Mouse (Mus musculus): Measurements from ENCODE around the gene Nxph4. TPM values are rescaled to one million over a fixed set of nuclear protein-coding genes. Genes with fewer than 3 reads are reported as not detected.

Nxph4 gene
- polyA plus RNA-seq, 1 experiment from 2014 or later = 2.3 TPM

GRCm38 (mm10) chr10:127570384-127570783 is 36.0 kb upstream of the Nxph4 start:
- no peaks in the 10 kb centered on the region for H3K27me3 ChIP-seq (ENCODE audit: insufficient read depth, low read length)
- WGBS = 65% methylated on average over 6 of the region's 6 CpGs
- H3K9ac ChIP-seq (replicated peaks; ENCODE audit: low read length) = no peak overlapping the region
- no peak overlapping the region for H3K27ac ChIP-seq (ENCODE audit: low read length)
- H3K4me2 ChIP-seq (replicated peaks; ENCODE audit: low read depth, low read length) = no peak overlapping the region
- H3K4me3 ChIP-seq (ENCODE audit: low read length) = no peak overlapping the region
- peaks cover 48% of the 10 kb centered on the region for H3K36me3 ChIP-seq (ENCODE audit: insufficient read depth, low read length)
- H3K9me3 ChIP-seq (ENCODE audit: low read length) = no peaks in the 10 kb centered on the region
- H3K4me1 ChIP-seq (ENCODE audit: insufficient read depth, low read length) = peaks cover 4% of the 10 kb centered on the region; the same call in 1 of the 2 replicates
- ATAC-seq (ENCODE audit: low FRiP score, low TSS enrichment) = no peak

DNA sequence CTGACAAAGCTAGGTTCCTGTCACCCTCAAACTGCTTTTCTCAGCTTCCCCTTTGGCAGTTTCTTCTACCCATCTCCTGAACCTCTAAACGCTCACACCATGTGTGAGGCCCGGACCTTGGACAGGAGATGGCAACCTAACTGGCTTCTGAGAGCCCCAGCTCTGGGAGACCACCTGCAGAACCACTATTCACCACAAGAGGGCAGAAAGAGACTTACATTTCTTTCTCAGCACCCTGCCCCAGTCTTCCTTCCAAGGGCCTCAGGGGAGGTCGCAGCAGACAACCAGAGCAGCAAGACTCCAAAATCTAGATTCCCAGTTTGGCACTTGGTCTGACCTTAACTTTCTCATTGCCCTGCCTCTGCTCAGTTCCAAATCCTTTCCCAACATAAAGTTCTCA is 35.1 kb upstream of the Nxph4 start:
- H3K36me3 ChIP-seq (ENCODE audit: insufficient read depth, low read length) = peaks cover 40% of the 10 kb centered on the region
- H3K4me1 ChIP-seq (ENCODE audit: insufficient read depth, low read length) = peaks cover 6% of the 10 kb centered on the region; the same call in 1 of the 2 replicates
- H3K9me3 ChIP-seq (ENCODE audit: low read length) = no peaks in the 10 kb centered on the region
- WGBS = 30% methylated on average over 3 of the region's 3 CpGs
- H3K27ac ChIP-seq (ENCODE audit: low read length) = no peak overlapping the region
- H3K27me3 ChIP-seq (ENCODE audit: insufficient read depth, low read length) = no peaks in the 10 kb centered on the region
- no peak overlapping the region for H3K9ac ChIP-seq (replicated peaks; ENCODE audit: low read length)
- H3K4me2 ChIP-seq (replicated peaks; ENCODE audit: low read depth, low read length) = no peak overlapping the region
- peak; percentile 30; the same call in 1 of the 2 replicates for ATAC-seq (ENCODE audit: low FRiP score, low TSS enrichment)
- H3K4me3 ChIP-seq (ENCODE audit: low read length) = no peak overlapping the region

DNA sequence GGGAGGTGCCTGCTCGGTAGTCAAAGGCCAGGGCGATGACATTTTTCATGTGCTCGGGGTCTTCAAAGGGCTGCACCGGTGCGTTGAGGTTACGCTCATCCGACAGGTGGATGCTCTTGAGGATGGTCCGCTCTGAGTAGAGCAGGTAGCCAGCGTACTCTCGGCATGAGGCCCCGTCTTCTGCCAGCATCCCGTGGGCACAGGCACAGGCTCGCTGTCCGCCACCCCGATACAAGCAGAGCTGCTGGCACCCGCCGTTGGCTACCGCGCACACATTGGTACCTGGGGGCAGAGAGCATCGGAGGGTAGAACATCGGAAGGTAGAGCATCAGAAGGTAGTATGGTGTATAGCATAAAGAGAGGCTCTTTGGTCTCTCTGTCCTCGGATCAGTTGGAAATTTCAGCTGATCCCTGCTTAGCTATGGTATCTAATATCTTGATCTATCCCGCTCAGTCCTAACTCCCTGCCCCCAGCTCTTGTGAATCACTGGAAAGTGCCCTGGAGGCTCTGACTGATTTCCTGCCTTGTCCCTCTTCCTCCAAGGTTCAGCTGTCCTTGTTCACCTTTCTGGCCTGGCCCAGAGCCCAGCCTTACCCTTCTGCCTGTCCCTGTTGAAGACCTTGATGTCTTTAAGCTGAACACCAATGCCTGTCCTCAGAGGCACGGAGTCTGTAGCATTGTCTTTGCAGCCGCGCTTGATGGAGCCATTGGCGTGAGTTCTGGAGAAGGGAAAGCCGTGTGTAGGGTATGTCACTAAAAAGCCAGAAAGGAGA is 32.4 kb upstream of the Nxph4 start:
- Histone ChIP-seq H3K36me3 (ENCODE audit: insufficient read depth, low read length) (peaks cover 23% of the 10 kb centered on the region), H3K9me3 (ENCODE audit: low read length) (no peaks in the 10 kb centered on the region), H3K27me3 (ENCODE audit: insufficient read depth, low read length) (no peaks in the 10 kb centered on the region), H3K4me3 (ENCODE audit: low read length) (no peak overlapping the region), H3K4me1 (ENCODE audit: insufficient read depth, low read length) (peaks cover 21% of the 10 kb centered on the region), H3K4me2 (replicated peaks; ENCODE audit: low read depth, low read length) (no peak overlapping the region), H3K27ac (ENCODE audit: low read length) (no peak overlapping the region), H3K9ac (replicated peaks; ENCODE audit: low read length) (no peak overlapping the region)
- WGBS = 94% methylated on average over 28 of the region's 28 CpGs
- ATAC-seq (ENCODE audit: low FRiP score, low TSS enrichment) = no peak

DNA sequence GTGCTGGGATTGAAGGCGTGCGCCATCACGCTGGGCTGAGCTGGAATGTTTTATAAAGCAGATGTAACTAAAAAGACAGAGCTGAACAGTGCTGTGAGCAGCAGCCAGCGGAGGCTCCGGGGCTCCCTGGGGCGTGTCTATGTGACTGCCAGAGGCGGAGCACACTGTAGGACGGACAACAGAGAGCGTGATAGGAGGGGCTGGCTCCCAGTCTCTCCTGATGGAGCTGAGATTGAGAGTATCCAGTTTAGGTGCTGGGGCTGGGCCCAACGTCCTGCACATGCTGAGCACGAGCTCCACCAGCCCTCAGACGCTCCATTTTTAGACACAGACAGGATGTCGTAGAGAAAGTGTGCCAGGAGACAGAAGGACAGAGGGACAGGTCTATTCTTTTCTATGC is 29.9 kb upstream of the Nxph4 start:
- no peak overlapping the region; the same call in 1 of the 2 replicates for H3K4me2 ChIP-seq (replicated peaks; ENCODE audit: low read depth, low read length)
- ATAC-seq (ENCODE audit: low FRiP score, low TSS enrichment) = peak; percentile 82
- no peak overlapping the region for H3K9ac ChIP-seq (replicated peaks; ENCODE audit: low read length)
- WGBS = 38% methylated on average over 13 of the region's 13 CpGs
- peak overlapping the region; percentile 75 for H3K27ac ChIP-seq (ENCODE audit: low read length)
- peaks cover 31% of the 10 kb centered on the region for H3K36me3 ChIP-seq (ENCODE audit: insufficient read depth, low read length)
- no peaks in the 10 kb centered on the region for H3K9me3 ChIP-seq (ENCODE audit: low read length)
- H3K4me1 ChIP-seq (ENCODE audit: insufficient read depth, low read length) = peaks cover 21% of the 10 kb centered on the region
- H3K4me3 ChIP-seq (ENCODE audit: low read length) = no peak overlapping the region
- H3K27me3 ChIP-seq (ENCODE audit: insufficient read depth, low read length) = no peaks in the 10 kb centered on the region

DNA sequence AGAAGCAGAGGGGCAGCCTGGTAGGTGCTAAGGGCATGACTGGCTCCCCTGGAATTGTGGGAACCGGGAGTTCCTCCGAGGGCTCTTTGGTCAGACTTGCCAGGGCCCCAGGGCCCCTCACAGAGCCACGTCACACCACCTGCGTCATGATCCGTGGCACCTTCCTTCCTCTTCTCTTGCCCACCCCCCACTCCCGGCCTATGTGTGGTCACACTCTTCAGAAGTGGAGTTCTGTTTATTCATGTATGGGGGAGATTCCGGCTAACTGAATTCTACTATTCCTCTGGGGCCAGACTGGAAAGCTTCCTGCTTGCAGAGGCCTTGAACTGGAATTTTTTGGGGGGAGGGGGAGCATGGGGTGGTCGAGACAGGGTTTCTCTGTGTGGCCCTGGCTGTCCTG is 29.5 kb upstream of the Nxph4 start:
- H3K4me3 ChIP-seq (ENCODE audit: low read length) = no peak overlapping the region
- H3K36me3 ChIP-seq (ENCODE audit: insufficient read depth, low read length) = peaks cover 33% of the 10 kb centered on the region
- ATAC-seq (ENCODE audit: low FRiP score, low TSS enrichment) = peak; percentile 49
- no peak overlapping the region for H3K9ac ChIP-seq (replicated peaks; ENCODE audit: low read length)
- H3K27me3 ChIP-seq (ENCODE audit: insufficient read depth, low read length) = no peaks in the 10 kb centered on the region
- peaks cover 21% of the 10 kb centered on the region for H3K4me1 ChIP-seq (ENCODE audit: insufficient read depth, low read length)
- H3K9me3 ChIP-seq (ENCODE audit: low read length) = no peaks in the 10 kb centered on the region
- H3K4me2 ChIP-seq (replicated peaks; ENCODE audit: low read depth, low read length) = no peak overlapping the region
- 53% methylated on average over 8 of the region's 8 CpGs for WGBS
- H3K27ac ChIP-seq (ENCODE audit: low read length) = peak overlapping the region; percentile 75

- H3K27me3 ChIP-seq (ENCODE audit: insufficient read depth, low read length) = no peaks in the 10 kb centered on the region
- H3K36me3 ChIP-seq (ENCODE audit: insufficient read depth, low read length) = peaks cover 48% of the 10 kb centered on the region
- H3K9ac ChIP-seq (replicated peaks; ENCODE audit: low read length) = no peak overlapping the region
- H3K9me3 ChIP-seq (ENCODE audit: low read length) = no peaks in the 10 kb centered on the region
- peaks cover 21% of the 10 kb centered on the region for H3K4me1 ChIP-seq (ENCODE audit: insufficient read depth, low read length)
- H3K4me2 ChIP-seq (replicated peaks; ENCODE audit: low read depth, low read length) = no peak overlapping the region
- H3K4me3 ChIP-seq (ENCODE audit: low read length) = no peak overlapping the region
- H3K27ac ChIP-seq (ENCODE audit: low read length) = no peak overlapping the region
- no peak for ATAC-seq (ENCODE audit: low FRiP score, low TSS enrichment)
Measured at GRCm38 (mm10) chr10:127561145-127561544, 26.8 kb upstream of the Nxph4 start.

- no peaks in the 10 kb centered on the region for H3K4me1 ChIP-seq (ENCODE audit: insufficient read depth, low read length)
- ATAC-seq (ENCODE audit: low FRiP score, low TSS enrichment) = no peak
- H3K36me3 ChIP-seq (ENCODE audit: insufficient read depth, low read length) = peaks cover 69% of the 10 kb centered on the region
- H3K9ac ChIP-seq (replicated peaks; ENCODE audit: low read length) = no peak overlapping the region
- WGBS = 89% methylated on average over 13 of the region's 13 CpGs
- H3K4me2 ChIP-seq (replicated peaks; ENCODE audit: low read depth, low read length) = no peak overlapping the region
- no peaks in the 10 kb centered on the region for H3K27me3 ChIP-seq (ENCODE audit: insufficient read depth, low read length)
- no peaks in the 10 kb centered on the region for H3K9me3 ChIP-seq (ENCODE audit: low read length)
- H3K4me3 ChIP-seq (ENCODE audit: low read length) = no peak overlapping the region
- no peak overlapping the region for H3K27ac ChIP-seq (ENCODE audit: low read length)
Measured at GRCm38 (mm10) chr10:127557397-127557796, 23.0 kb upstream of the Nxph4 start.

- no peak overlapping the region for H3K4me3 ChIP-seq (ENCODE audit: low read length)
- H3K4me2 ChIP-seq (replicated peaks; ENCODE audit: low read depth, low read length) = no peak overlapping the region
- no peak overlapping the region for H3K9ac ChIP-seq (replicated peaks; ENCODE audit: low read length)
- ATAC-seq (ENCODE audit: low FRiP score, low TSS enrichment) = no peak
- H3K27ac ChIP-seq (ENCODE audit: low read length) = no peak overlapping the region
- no peaks in the 10 kb centered on the region for H3K9me3 ChIP-seq (ENCODE audit: low read length)
- H3K27me3 ChIP-seq (ENCODE audit: insufficient read depth, low read length) = no peaks in the 10 kb centered on the region
- H3K4me1 ChIP-seq (ENCODE audit: insufficient read depth, low read length) = no peaks in the 10 kb centered on the region
- WGBS = 65% methylated on average over 18 of the region's 18 CpGs
- H3K36me3 ChIP-seq (ENCODE audit: insufficient read depth, low read length) = peaks cover 74% of the 10 kb centered on the region
Measured at GRCm38 (mm10) chr10:127555703-127556102, 21.3 kb upstream of the Nxph4 start.

DNA sequence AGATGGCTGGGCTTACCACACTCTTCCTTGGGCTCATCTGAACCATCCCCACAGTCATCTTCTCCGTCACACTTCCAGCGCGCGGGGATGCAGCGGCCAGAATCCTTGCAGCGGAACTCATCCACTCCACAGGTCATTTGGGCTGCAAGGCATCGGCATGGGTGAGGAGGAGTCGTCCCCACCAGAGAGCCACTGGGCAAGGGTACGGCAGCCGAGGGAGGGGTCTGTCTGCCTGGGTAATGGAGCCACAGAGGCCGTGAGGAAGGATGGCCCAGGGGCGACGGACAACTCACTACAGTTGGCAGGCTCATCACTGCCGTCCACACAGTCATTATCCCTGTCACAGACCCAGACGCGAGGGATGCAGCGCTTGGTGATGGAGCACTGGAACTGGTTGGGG is 15.5 kb upstream of the Nxph4 start:
- Histone ChIP-seq H3K9ac (replicated peaks; ENCODE audit: low read length) (no peak overlapping the region), H3K27ac (ENCODE audit: low read length) (no peak overlapping the region), H3K36me3 (ENCODE audit: insufficient read depth, low read length) (peaks cover 44% of the 10 kb centered on the region), H3K4me2 (replicated peaks; ENCODE audit: low read depth, low read length) (no peak overlapping the region), H3K4me1 (ENCODE audit: insufficient read depth, low read length) (no peaks in the 10 kb centered on the region), H3K9me3 (ENCODE audit: low read length) (no peaks in the 10 kb centered on the region), H3K27me3 (ENCODE audit: insufficient read depth, low read length) (no peaks in the 10 kb centered on the region), H3K4me3 (ENCODE audit: low read length) (no peak overlapping the region)
- ATAC-seq (ENCODE audit: low FRiP score, low TSS enrichment) = no peak
- WGBS = 76% methylated on average over 17 of the region's 17 CpGs

DNA sequence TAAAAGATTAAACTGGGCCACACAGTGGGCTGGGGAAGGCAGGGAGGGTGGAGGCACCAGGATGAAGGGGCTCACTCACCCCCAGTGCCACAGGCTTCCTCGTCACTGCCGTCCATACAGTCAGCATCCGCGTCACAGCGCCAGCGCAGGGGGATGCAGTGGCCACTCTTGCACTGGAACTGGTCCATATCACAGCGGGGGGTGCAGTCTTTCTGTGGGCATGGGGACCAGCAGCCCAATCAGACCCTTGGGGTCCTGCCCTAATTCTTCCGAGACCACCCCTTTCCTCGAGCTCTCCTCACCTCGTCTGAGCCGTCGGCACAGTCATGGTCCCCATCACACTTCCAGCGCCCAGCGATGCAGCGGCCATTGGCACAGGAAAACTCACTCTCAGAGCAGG is 13.9 kb upstream of the Nxph4 start:
- Histone ChIP-seq H3K9me3 (ENCODE audit: low read length) (no peaks in the 10 kb centered on the region), H3K4me3 (ENCODE audit: low read length) (no peak overlapping the region), H3K9ac (replicated peaks; ENCODE audit: low read length) (no peak overlapping the region), H3K4me2 (replicated peaks; ENCODE audit: low read depth, low read length) (no peak overlapping the region), H3K4me1 (ENCODE audit: insufficient read depth, low read length) (no peaks in the 10 kb centered on the region), H3K27me3 (ENCODE audit: insufficient read depth, low read length) (no peaks in the 10 kb centered on the region), H3K36me3 (ENCODE audit: insufficient read depth, low read length) (peaks cover 34% of the 10 kb centered on the region), H3K27ac (ENCODE audit: low read length) (no peak overlapping the region)
- ATAC-seq (ENCODE audit: low FRiP score, low TSS enrichment) = no peak
- 96% methylated on average over 15 of the region's 15 CpGs for WGBS

All from kidney, embryonic 16.5 days (tissue).